Mouse (Mus musculus) CH12.LX (cell line): ENCODE measurements at regions not wholly inside any gene's neighbourhood (a gene's known extent, or its start where the extent isn't known, plus 50 kb on each side); places are given as distances from the start of the nearest gene placed in this dataset.

ENCODE experiments used
- DNase-seq: peaks from one replicate; pipeline ENCODE4 v3.0.0-alpha.2; 2013; ENCODE audit errors: extremely low read depth
- H3K27ac ChIP-seq: 2 replicates; pipeline ENCODE4 v1.5.1; 2012; ENCODE audit warnings: low read depth, mild to moderate bottlenecking, control low read depth, moderate library complexity; ENCODE audit not compliant: insufficient read depth
- H3K27me3 ChIP-seq: replicated peaks from 2 replicates; pipeline ENCODE3; 2012; ENCODE audit warnings: inconsistent platforms
- H3K36me3 ChIP-seq, 2 experiments: replicated peaks in 1 of 2; 2 replicates each; pipeline versions ENCODE3 to v1.6.1; 2012; ENCODE audit warnings: inconsistent platforms in 1 of 2, low read length in 1 of 2, mild to moderate bottlenecking in 1 of 2, mixed read lengths in 1 of 2, moderate library complexity in 1 of 2; ENCODE audit not compliant: control insufficient read depth in 1 of 2, insufficient read depth in 1 of 2
- H3K4me1 ChIP-seq, 2 experiments: 2 replicates each; pipeline ENCODE4 v1.6.1; 2012; ENCODE audit warnings: inconsistent platforms in 1 of 2, moderate library complexity in 1 of 2; ENCODE audit not compliant: insufficient read depth in 2 of 2, control insufficient read depth in 1 of 2
- H3K4me2 ChIP-seq: 2 replicates; pipeline ENCODE4 v1.6.1; 2012; ENCODE audit warnings: low read depth, mild to moderate bottlenecking, control low read depth; ENCODE audit not compliant: poor library complexity, insufficient read depth, severe bottlenecking
- H3K4me3 ChIP-seq, 3 experiments: fragments of 150-350 bp in 1 of 3; sonication (generic) in 1 of 3; replicated peaks in 1 of 3; 2 replicates each; pipeline versions ENCODE3 to v1.5.1; 2011 to 2012; ENCODE audit warnings: low read depth in 2 of 3, low read length in 2 of 3, mild to moderate bottlenecking in 2 of 3, moderate library complexity in 2 of 3, control low read depth in 1 of 3, improper control_type of control experiment in 1 of 3, inconsistent platforms in 1 of 3, mixed read lengths in 1 of 3; ENCODE audit not compliant: poor library complexity in 1 of 3
- H3K79me2 ChIP-seq: replicated peaks from 2 replicates; pipeline ENCODE4 v1.6.1; 2012; ENCODE audit warnings: mild to moderate bottlenecking, moderate library complexity; ENCODE audit not compliant: control insufficient read depth, poor library complexity, insufficient read depth, severe bottlenecking; ENCODE audit errors: extremely low read depth
- H3K9ac ChIP-seq: 2 replicates; pipeline ENCODE4 v1.6.1; 2012; ENCODE audit warnings: low read depth, mild to moderate bottlenecking, control low read depth, moderate library complexity; ENCODE audit not compliant: insufficient read depth
- H3K9me3 ChIP-seq: replicated peaks from 2 replicates; pipeline ENCODE3; 2012; ENCODE audit warnings: low read length, inconsistent platforms, mixed read lengths
- CHD1 ChIP-seq: IDR thresholded peaks from 2 replicates; pipeline ENCODE4 v1.6.1; 2012; ENCODE audit warnings: low read depth, low read length, improper control_type of control experiment, inconsistent platforms
- CHD2 ChIP-seq: IDR thresholded peaks from 2 replicates; pipeline ENCODE4 v1.6.1; 2011; ENCODE audit warnings: low read length, improper control_type of control experiment
- CTCF ChIP-seq, 2 experiments: IDR thresholded peaks in 1 of 2; conservative IDR thresholded peaks in 1 of 2; 2 replicates each; pipeline ENCODE4 v1.5.1; 2011 to 2012; ENCODE audit warnings: low read depth in 2 of 2, low read length in 2 of 2, improper control_type of control experiment in 1 of 2, inconsistent platforms in 1 of 2, mild to moderate bottlenecking in 1 of 2, moderate library complexity in 1 of 2
- ELF1 ChIP-seq: IDR thresholded peaks from 2 replicates; pipeline ENCODE4 v1.6.1; 2014; ENCODE audit warnings: low read depth, mild to moderate bottlenecking, inconsistent platforms, low read length, improper control_type of control experiment
- ETS1 ChIP-seq: conservative IDR thresholded peaks from 2 replicates; pipeline ENCODE4 v1.6.1; 2012; ENCODE audit warnings: low read depth, mild to moderate bottlenecking, inconsistent platforms, low read length, improper control_type of control experiment, moderate library complexity
- GABPA ChIP-seq: IDR thresholded peaks from 2 replicates; pipeline ENCODE4 v1.6.1; 2012; ENCODE audit warnings: low read depth, low read length, improper control_type of control experiment, inconsistent platforms; ENCODE audit not compliant: insufficient replicate concordance
- JUND ChIP-seq: conservative IDR thresholded peaks from 2 replicates; pipeline ENCODE4 v1.6.1; 2011; ENCODE audit warnings: low read depth, low read length, improper control_type of control experiment
- MAX ChIP-seq: IDR thresholded peaks from 2 replicates; pipeline ENCODE4 v1.6.1; 2011; ENCODE audit warnings: low read length, improper control_type of control experiment
- MEF2A ChIP-seq: IDR thresholded peaks from 2 replicates; pipeline ENCODE4 v1.6.1; 2014; ENCODE audit warnings: low read depth, mild to moderate bottlenecking, inconsistent platforms, low read length, improper control_type of control experiment, borderline replicate concordance
- MYC ChIP-seq: IDR thresholded peaks from 2 replicates; pipeline ENCODE4 v1.6.1; 2011; ENCODE audit warnings: low read depth, mild to moderate bottlenecking, improper control_type of control experiment, low read length
- NELFE ChIP-seq: IDR thresholded peaks from 2 replicates; pipeline ENCODE4 v1.6.1; 2011; ENCODE audit warnings: low read depth, low read length, improper control_type of control experiment
- SIN3A ChIP-seq: IDR thresholded peaks from 2 replicates; pipeline ENCODE4 v1.6.1; 2012; ENCODE audit warnings: low read length, improper control_type of control experiment, inconsistent platforms
- SMC3 ChIP-seq: IDR thresholded peaks from 2 replicates; pipeline ENCODE4 v1.6.1; 2011; ENCODE audit warnings: low read depth, low read length, improper control_type of control experiment
- TCF12 ChIP-seq: IDR thresholded peaks from 2 replicates; pipeline ENCODE4 v1.6.1; 2014; ENCODE audit warnings: low read depth, mild to moderate bottlenecking, inconsistent platforms, low read length, improper control_type of control experiment
- USF1 ChIP-seq: IDR thresholded peaks from 2 replicates; pipeline ENCODE4 v1.6.1; 2014; ENCODE audit warnings: low read depth, mild to moderate bottlenecking, inconsistent platforms, low read length, improper control_type of control experiment
- USF2 ChIP-seq: conservative IDR thresholded peaks from 2 replicates; pipeline ENCODE4 v1.6.1; 2011; ENCODE audit warnings: low read depth, low read length, improper control_type of control experiment
- ZC3H11A ChIP-seq: IDR thresholded peaks from 2 replicates; pipeline ENCODE4 v1.6.1; 2012; ENCODE audit warnings: low read depth, mild to moderate bottlenecking, inconsistent platforms, low read length, improper control_type of control experiment
- ZMIZ1 ChIP-seq: IDR thresholded peaks from 2 replicates; pipeline ENCODE4 v1.6.1; 2012; ENCODE audit warnings: low read depth, mild to moderate bottlenecking, inconsistent platforms, low read length, improper control_type of control experiment
- ZNF384 ChIP-seq: IDR thresholded peaks from 2 replicates; pipeline ENCODE4 v1.6.1; 2012; ENCODE audit warnings: low read depth, low read length, improper control_type of control experiment, inconsistent platforms
- dilution Hi-C: fragments of 300-500 bp; cut with MboI; formaldehyde crosslinking; loops from 2 replicates; pipeline ENCODE4 v1.14.3; 2020; ENCODE audit warnings: low sequenced_read_pairs; ENCODE audit not compliant: extremely low pct_unique_long_range_greater_than_20kb, extremely low pct_ligation_motif_present
- in situ Hi-C: fragments of 300-500 bp; cut with MboI; formaldehyde crosslinking; loops from 3 replicates; pipeline ENCODE4 v1.14.3; 2019; ENCODE audit warnings: low sequenced_read_pairs, low pct_ligation_motif_present, low pct_unique_long_range_greater_than_20kb, mixed read lengths

DNA sequence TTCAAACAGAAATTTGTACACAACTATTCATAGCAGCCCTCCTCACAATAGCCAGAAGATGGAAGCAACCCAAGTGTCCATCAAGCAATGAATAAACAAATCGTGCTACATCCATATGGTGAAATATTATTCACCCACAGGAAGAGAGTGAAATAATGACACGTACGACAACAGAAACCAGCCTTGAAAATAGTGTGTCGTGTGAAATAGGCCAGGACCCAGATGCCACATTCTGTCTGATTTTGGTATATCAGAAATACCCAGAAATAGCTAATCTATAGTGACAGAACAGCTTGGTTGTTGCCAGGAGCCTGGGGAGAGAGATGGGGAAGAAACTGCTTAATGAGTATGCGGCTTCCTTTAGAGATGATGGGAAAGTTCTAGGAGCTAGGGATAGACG, 58.3 kb upstream of the Boc start:
- in situ Hi-C loops (no loop called here), dilution Hi-C loops (no loop called here)
- Histone ChIP-seq H3K4me3 (no peak overlapping the region), H3K27me3 (no peaks in the 10 kb centered on the region), H3K4me1 (no peaks in the 10 kb centered on the region), H3K4me2 (no peak overlapping the region), H3K9me3 (no peaks in the 10 kb centered on the region), H3K36me3 (no peaks in the 10 kb centered on the region), H3K9ac (no peak overlapping the region)
- TF ChIP-seq GABPA (no peak), ETS1 (no peak), USF1 (no peak), CHD2 (no peak), MYC (no peak), JUND (no peak)
- TF ChIP-seq, all 38 proteins: peak for 0
- Histone ChIP-seq H3K79me2 (no peaks in the 10 kb centered on the region), H3K27ac (no peak overlapping the region)
- no peak for DNase-seq

- H3K27me3 ChIP-seq, result no peaks in the 10 kb centered on the region
- TF ChIP-seq CTCF (conservative IDR thresholded peaks at IDR 0.05 in 1 of 2, IDR thresholded peaks at IDR 0.05 in 1 of 2; ENCODE audit: low read depth in 2 of 2, low read length in 2 of 2) (no peak), ZC3H11A (no peak), GABPA (no peak), MAX (no peak), USF2 (no peak), ZNF384 (no peak), MEF2A (no peak), SMC3 (no peak), ZMIZ1 (no peak)
- dilution Hi-C loops (no loop called here), in situ Hi-C loops (no loop called here)
- no peak overlapping the region for H3K9ac ChIP-seq
- H3K9me3 ChIP-seq, result no peaks in the 10 kb centered on the region
- no peak overlapping the region for H3K4me3 ChIP-seq
- no peaks in the 10 kb centered on the region for H3K36me3 ChIP-seq
- no peak overlapping the region for H3K27ac ChIP-seq
- H3K79me2 ChIP-seq, result no peaks in the 10 kb centered on the region
- H3K4me2 ChIP-seq, result no peak overlapping the region
- DNase-seq, result no peak
- H3K4me1 ChIP-seq, result no peaks in the 10 kb centered on the region
Measured at GRCm38 (mm10) chr16:44616376-44616775, 57.7 kb upstream of the Boc start.

DNA sequence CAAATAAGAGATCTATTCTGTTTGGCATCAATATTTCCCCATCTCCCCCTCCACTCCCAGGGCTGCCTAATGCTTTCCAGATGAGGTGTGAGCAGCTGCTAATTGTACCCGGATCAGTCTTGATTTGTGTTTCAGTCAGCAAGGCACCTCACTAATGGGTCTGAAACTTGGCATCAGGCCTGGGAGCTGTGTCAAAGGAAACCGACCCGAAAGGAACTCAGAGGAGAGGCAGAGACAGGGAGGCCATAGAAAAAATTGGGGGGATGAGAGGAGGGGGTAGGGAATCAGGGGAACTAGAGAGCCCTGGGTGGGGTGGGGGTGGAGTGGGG, 57.1 kb upstream of the Boc start:
- no peak overlapping the region for H3K9ac ChIP-seq
- H3K36me3 ChIP-seq, result no peaks in the 10 kb centered on the region
- H3K27me3 ChIP-seq, result no peaks in the 10 kb centered on the region
- in situ Hi-C loops, result no loop called here
- H3K4me1 ChIP-seq, result no peaks in the 10 kb centered on the region
- no peak overlapping the region for H3K4me2 ChIP-seq
- DNase-seq, result no peak
- no peaks in the 10 kb centered on the region for H3K9me3 ChIP-seq
- dilution Hi-C loops, result no loop called here
- H3K27ac ChIP-seq, result no peak overlapping the region
- no peak overlapping the region for H3K4me3 ChIP-seq
- no peaks in the 10 kb centered on the region for H3K79me2 ChIP-seq
- TF ChIP-seq USF2, result no peak
- no peak for TF ChIP-seq TCF12
- no peak for TF ChIP-seq NELFE
- no peak for TF ChIP-seq CHD1
- TF ChIP-seq ELF1, result no peak
- TF ChIP-seq ETS1, result no peak
- no peak for TF ChIP-seq SIN3A
- no peak for TF ChIP-seq MAX
